ENCODE assay signal across 8 mouse cellular contexts in genomic region chr7:26778474-26778873, GRCm38 (mm10). TPM values are rescaled to one million over a fixed set of nuclear protein-coding genes. Genes with fewer than 3 reads are reported as not detected.
DNase-seq lines count a peak whose midpoint lies in the region; ATAC-seq and TF ChIP-seq lines count a peak whose summit lies in the region.
"Had no signal": no experiment of that assay in that cellular context is flagged by ENCODE, and none has a peak within 500 bp of the region (broad histone marks: within the 10 kb centered on the region; RNA-seq: fewer than 3 reads in every experiment).

No protein-coding gene starts in this region.

- H3K4me3 ChIP-seq in liver, adult 2 months (ENCODE audit: insufficient read depth, low read depth, low read length): no peak overlapping the region
- no peak overlapping the region for H3K4me3 ChIP-seq in liver, embryonic 12.5 days
- H3K4me3 ChIP-seq in lung, embryonic 14.5 days (ENCODE audit: low read depth, low read length): no peak overlapping the region
- H3K4me3 ChIP-seq: neural tube, embryonic 13.5 days had no signal

- H3K9me3 ChIP-seq in liver, embryonic 12.5 days (replicated peaks): no peaks in the 10 kb centered on the region
- no peaks in the 10 kb centered on the region for H3K9me3 ChIP-seq in lung, embryonic 14.5 days (ENCODE audit: low read depth, low read length)

- TF ChIP-seq POLR2A in liver, adult 2 months (IDR thresholded peaks at IDR 0.05; ENCODE audit: extremely low read depth, insufficient read depth, low read length): no peak

- no peak overlapping the region for H3K9ac ChIP-seq in liver, adult 2 months (ENCODE audit: low read depth, low read length)
- H3K9ac ChIP-seq in liver, embryonic 12.5 days: no peak overlapping the region
- H3K9ac ChIP-seq in lung, embryonic 14.5 days: no peak overlapping the region
- H3K9ac ChIP-seq: neural tube, embryonic 13.5 days had no signal

- no peaks in the 10 kb centered on the region for H3K36me3 ChIP-seq in liver, adult 2 months (ENCODE audit: control insufficient read depth, insufficient read depth, low read length)
- H3K36me3 ChIP-seq in liver, embryonic 12.5 days: no peaks in the 10 kb centered on the region
- no peaks in the 10 kb centered on the region for H3K36me3 ChIP-seq in lung, embryonic 14.5 days (ENCODE audit: insufficient read depth)
- H3K36me3 ChIP-seq: neural tube, embryonic 13.5 days had no signal

- ATAC-seq in liver, embryonic 12.5 days: no peak
- no peak for ATAC-seq in lung, embryonic 14.5 days (ENCODE audit: insufficient read depth)

- H3K27me3 ChIP-seq in liver, adult 2 months (ENCODE audit: control insufficient read depth, insufficient read depth, low read length): no peaks in the 10 kb centered on the region
- H3K27me3 ChIP-seq in liver, embryonic 12.5 days (replicated peaks): no peaks in the 10 kb centered on the region
- H3K27me3 ChIP-seq in lung, embryonic 14.5 days (ENCODE audit: insufficient read depth, low read length): no peaks in the 10 kb centered on the region
- H3K27me3 ChIP-seq: neural tube, embryonic 13.5 days had no signal

- WGBS in liver, adult 2 months: 20% methylated on average over 6 of the region's 6 CpGs
- 29% methylated on average over 6 of the region's 6 CpGs for WGBS in liver, embryonic 12.5 days (ENCODE audit: insufficient replicate concordance)
- WGBS in lung, embryonic 14.5 days: 21% methylated on average over 6 of the region's 6 CpGs

- peak; percentile 41; the same call in 1 of the 2 replicates for TF ChIP-seq CTCF in liver, adult 2 months (IDR thresholded peaks at IDR 0.05; ENCODE audit: low read depth, low read length)
- TF ChIP-seq CTCF in lung, embryonic 14.5 days (IDR thresholded peaks at IDR 0.05; ENCODE audit: low read depth): peak; percentile 78

- no peaks in the 10 kb centered on the region for H3K79me2 ChIP-seq in liver, adult 2 months (ENCODE audit: control insufficient read depth, insufficient read depth, low read length)

- H3K27ac ChIP-seq in liver, adult 2 months (replicated peaks; ENCODE audit: insufficient read depth, low read depth, low read length): no peak overlapping the region
- H3K27ac ChIP-seq in liver, embryonic 12.5 days: no peak overlapping the region
- no peak overlapping the region for H3K27ac ChIP-seq in lung, embryonic 14.5 days (ENCODE audit: low read depth)
- H3K27ac ChIP-seq: neural tube, embryonic 13.5 days had no signal

- peaks cover 9% of the 10 kb centered on the region for H3K4me1 ChIP-seq in liver, adult 2 months (ENCODE audit: control insufficient read depth, insufficient read depth, low read length)
- no peaks in the 10 kb centered on the region for H3K4me1 ChIP-seq in liver, embryonic 12.5 days
- no peaks in the 10 kb centered on the region for H3K4me1 ChIP-seq in lung, embryonic 14.5 days (ENCODE audit: insufficient read depth)
- H3K4me1 ChIP-seq: neural tube, embryonic 13.5 days had no signal

- peak; percentile 76 for DNase-seq in liver, adult 2 months (ENCODE audit: extremely low read depth, low read depth, low spot score)
- peak; percentile 68 for DNase-seq in adipocyte (ENCODE audit: low spot score)
- DNase-seq in cerebellum, postnatal 10 days: peak; percentile 4 to 18
- peak; percentile 65 for DNase-seq in kidney, postnatal 10 days
- peak; percentile 73 for DNase-seq in lung, embryonic 14.5 days
- DNase-seq in yolk sac, embryonic 10.5 days (ENCODE audit: low spot score): peak; percentile 27

- no peak overlapping the region for H3K4me2 ChIP-seq in liver, embryonic 12.5 days
- no peak overlapping the region for H3K4me2 ChIP-seq in lung, embryonic 14.5 days
- H3K4me2 ChIP-seq: neural tube, embryonic 13.5 days had no signal

RNA-seq across cellular contexts. Expression of gene Cyp2b19, which starts 21.5 kb away (rescaled TPM):
- not detected in 2 replicates for total RNA-seq in liver, adult 2 months (2014; rRNA removed)
- not detected in 2 replicates for polyA plus RNA-seq in liver, adult 2 months (2012; rRNA removed)
- polyA plus RNA-seq in liver, embryonic 12.5 days (2016; fragmentation: Nextera tagmentation; extraction: Ambion mirVana): not detected in 2 replicates
- polyA plus RNA-seq in lung, embryonic 14.5 days (2014; fragmentation: Nextera tagmentation; extraction: Ambion mirVana): 0.08 TPM in 1 of 2 replicates, not detected in the other

RNA-seq across cellular contexts. Expression of gene Cyp2g1, which starts 30.2 kb away (rescaled TPM):
- total RNA-seq in liver, adult 2 months (2014; rRNA removed): 10.7 and 14.6 TPM in 2 replicates
- 7.6 and 8.5 TPM in 2 replicates for polyA plus RNA-seq in liver, adult 2 months (2012; rRNA removed)
- not detected in 2 replicates for polyA plus RNA-seq in liver, embryonic 12.5 days (2016; fragmentation: Nextera tagmentation; extraction: Ambion mirVana)
- polyA plus RNA-seq in lung, embryonic 14.5 days (2014; fragmentation: Nextera tagmentation; extraction: Ambion mirVana): not detected in 2 replicates
- polyA plus RNA-seq: neural tube, embryonic 13.5 days had no signal

RNA-seq across cellular contexts. Expression of gene Cyp2a5, which starts 56.6 kb away (rescaled TPM):
- 1,078 and 1,690 TPM in 2 replicates for total RNA-seq in liver, adult 2 months (2014; rRNA removed)
- polyA plus RNA-seq in liver, adult 2 months (2012; rRNA removed): 424 and 429 TPM in 2 replicates
- polyA plus RNA-seq in liver, embryonic 12.5 days (2016; fragmentation: Nextera tagmentation; extraction: Ambion mirVana): not detected in 2 replicates
- polyA plus RNA-seq in lung, embryonic 14.5 days (2014; fragmentation: Nextera tagmentation; extraction: Ambion mirVana): not detected in 2 replicates
- polyA plus RNA-seq: neural tube, embryonic 13.5 days had no signal

Comparison
In these comparisons a context has a peak if more than half of its experiments do, and no peak if none do; other contexts are left out.
1. RNA of gene Cyp2a5, which starts 56.6 kb away (polyA plus RNA-seq): 424 to 429 TPM in liver, adult 2 months; not detected in lung, embryonic 14.5 days and not detected in liver, embryonic 12.5 days; every median in the first group is over 100 times any median in the second.
2. DNase-seq: peak in every context shown above with its lines; median percentile 76 in liver, adult 2 months; 73 in lung, embryonic 14.5 days; 68 in adipocyte; 65 in kidney, postnatal 10 days; 27 in yolk sac, embryonic 10.5 days; 11 in cerebellum, postnatal 10 days.